Mouse (Mus musculus) olfactory bulb, adult 2 months (tissue): ENCODE results near the gene Slc38a10.

Experiments used
- CTCF ChIP-seq: fragments of 200-500 bp; IDR thresholded peaks from 2 replicates; pipeline ENCODE4 v1.5.1; 2012; ENCODE audit warnings: low read depth, mild to moderate bottlenecking, low read length, moderate library complexity; ENCODE audit not compliant: insufficient read depth
- POLR2A ChIP-seq: fragments of 200-500 bp; IDR thresholded peaks from 2 replicates; pipeline ENCODE4 v1.6.1; 2012; ENCODE audit warnings: mild to moderate bottlenecking, low read depth, low read length, moderate library complexity; ENCODE audit not compliant: insufficient read depth

DNA sequence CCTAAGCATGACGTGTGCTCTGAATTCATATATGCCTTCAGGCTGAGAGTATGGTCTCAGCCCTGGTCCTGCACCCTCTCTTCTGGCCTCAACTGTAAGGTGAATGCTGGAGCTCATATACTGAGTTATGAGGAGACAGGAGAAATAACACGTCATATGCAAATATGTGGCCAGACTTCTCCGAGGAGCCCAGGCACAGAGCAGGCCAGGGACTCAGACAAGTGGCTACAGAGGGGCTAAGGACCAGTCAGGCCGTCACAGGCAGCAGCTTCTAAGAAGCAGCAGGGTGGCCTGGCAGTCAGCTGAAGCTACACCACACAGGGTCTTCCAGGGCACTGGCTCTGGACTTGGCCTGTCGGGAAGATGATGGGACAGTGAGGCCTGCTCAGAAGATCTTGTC is 87.8 kb downstream of the Slc38a10 start:
- TF ChIP-seq CTCF: no peak
- no peak for TF ChIP-seq POLR2A
